Comparison of ENCODE assay signal across 16 mouse cellular contexts in the genomic region with DNA sequence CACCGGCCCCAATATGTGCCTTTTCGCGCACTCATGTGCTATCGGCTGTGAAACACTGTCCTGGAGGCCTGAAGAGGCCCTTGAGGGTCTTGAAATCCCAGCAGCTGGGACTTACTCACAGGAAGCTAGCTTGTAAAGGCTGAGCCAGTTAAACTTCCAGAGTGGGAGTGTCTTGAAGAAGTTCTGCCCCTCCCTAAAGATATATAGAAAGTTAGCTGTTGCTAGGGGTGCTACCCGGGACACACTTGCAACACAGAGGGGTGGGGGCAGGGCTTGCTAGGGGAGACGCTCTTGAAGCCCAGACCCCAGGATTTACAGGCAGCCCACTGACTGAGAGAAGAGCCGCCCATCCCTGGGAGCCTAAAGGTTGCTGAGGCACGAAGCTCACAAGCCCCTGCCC. TPM values are rescaled to one million over a fixed set of nuclear protein-coding genes. Genes with fewer than 3 reads are reported as not detected.
DNase-seq lines count a peak whose midpoint lies in the region; ATAC-seq lines count a peak whose summit lies in the region.
"Had no signal": no experiment of that assay in that cellular context is flagged by ENCODE, and none has a peak within 500 bp of the region (broad histone marks: within the 10 kb centered on the region; RNA-seq: fewer than 3 reads in every experiment).

No protein-coding gene starts in this region.

- DNase-seq in embryonic facial prominence, embryonic 14.5 days (ENCODE audit: low spot score) = peak; percentile 22
- no peak for DNase-seq in embryonic facial prominence, embryonic 10.5 days (ENCODE audit: low spot score)
- no peak for DNase-seq in limb, embryonic 10.5 days (ENCODE audit: low spot score)
- DNase-seq in cerebellum, adult 8-10 months = no peak
- DNase-seq: heart, postnatal 4 days; retina, postnatal 1 day; thymus, postnatal 14 days had no signal

- H3K9me3 ChIP-seq in embryonic facial prominence, embryonic 14.5 days (ENCODE audit: control insufficient read depth, low read length) = no peaks in the 10 kb centered on the region
- H3K9me3 ChIP-seq in embryonic facial prominence, embryonic 10.5 days = no peaks in the 10 kb centered on the region
- no peaks in the 10 kb centered on the region for H3K9me3 ChIP-seq in limb, embryonic 12.5 days
- no peaks in the 10 kb centered on the region for H3K9me3 ChIP-seq in limb, embryonic 10.5 days (replicated peaks)
- no peaks in the 10 kb centered on the region for H3K9me3 ChIP-seq in limb, embryonic 13.5 days
- no peaks in the 10 kb centered on the region for H3K9me3 ChIP-seq in liver, embryonic 16.5 days (replicated peaks; ENCODE audit: control insufficient read depth, low read length)
- H3K9me3 ChIP-seq: midbrain, embryonic 12.5 days; neural tube, embryonic 15.5 days had no signal

- no peak overlapping the region for H3K4me3 ChIP-seq in embryonic facial prominence, embryonic 14.5 days (ENCODE audit: low read depth, low read length)
- H3K4me3 ChIP-seq in embryonic facial prominence, embryonic 10.5 days = no peak overlapping the region
- H3K4me3 ChIP-seq in limb, embryonic 12.5 days (replicated peaks) = no peak overlapping the region
- H3K4me3 ChIP-seq in limb, embryonic 10.5 days = no peak overlapping the region
- no peak overlapping the region for H3K4me3 ChIP-seq in limb, embryonic 13.5 days
- H3K4me3 ChIP-seq in liver, embryonic 16.5 days (ENCODE audit: low read depth, low read length) = no peak overlapping the region
- H3K4me3 ChIP-seq: midbrain, embryonic 12.5 days; neural tube, embryonic 15.5 days had no signal

- WGBS in embryonic facial prominence, embryonic 14.5 days = 50% methylated on average over 8 of the region's 8 CpGs
- WGBS in embryonic facial prominence, embryonic 10.5 days = 57% methylated on average over 8 of the region's 8 CpGs
- 37% methylated on average over 8 of the region's 8 CpGs for WGBS in limb, embryonic 12.5 days
- WGBS in limb, embryonic 10.5 days = 61% methylated on average over 8 of the region's 8 CpGs
- WGBS in limb, embryonic 13.5 days = 30% methylated on average over 8 of the region's 8 CpGs
- 58% methylated on average over 8 of the region's 8 CpGs for WGBS in liver, embryonic 16.5 days (ENCODE audit: insufficient replicate concordance)

- H3K27ac ChIP-seq in embryonic facial prominence, embryonic 14.5 days (replicated peaks; ENCODE audit: low read depth, low read length) = no peak overlapping the region
- no peak overlapping the region for H3K27ac ChIP-seq in embryonic facial prominence, embryonic 10.5 days (replicated peaks)
- H3K27ac ChIP-seq in limb, embryonic 12.5 days = peak overlapping the region; percentile 23; the same call in 1 of the 2 replicates
- H3K27ac ChIP-seq in limb, embryonic 10.5 days = no peak overlapping the region
- H3K27ac ChIP-seq in limb, embryonic 13.5 days = no peak overlapping the region
- peak overlapping the region; percentile 88 for H3K27ac ChIP-seq in liver, embryonic 16.5 days (ENCODE audit: low read length)
- H3K27ac ChIP-seq: macrophage; midbrain, embryonic 12.5 days; neural tube, embryonic 15.5 days had no signal

- H3K9ac ChIP-seq in embryonic facial prominence, embryonic 14.5 days (ENCODE audit: low read depth, low read length) = no peak overlapping the region
- H3K9ac ChIP-seq in limb, embryonic 12.5 days (replicated peaks) = no peak overlapping the region
- H3K9ac ChIP-seq in limb, embryonic 13.5 days = no peak overlapping the region
- peak overlapping the region; percentile 39 for H3K9ac ChIP-seq in liver, embryonic 16.5 days (ENCODE audit: low read depth, low read length)
- H3K9ac ChIP-seq: midbrain, embryonic 12.5 days; neural tube, embryonic 15.5 days had no signal

- no peak for ATAC-seq in embryonic facial prominence, embryonic 14.5 days (ENCODE audit: low read depth)
- ATAC-seq in limb, embryonic 12.5 days (ENCODE audit: insufficient number of reproducible peaks, insufficient read depth, low FRiP score, low TSS enrichment, low read depth) = no peak
- ATAC-seq in limb, embryonic 13.5 days (ENCODE audit: low FRiP score, low read depth) = peak; percentile 81
- no peak for ATAC-seq in liver, embryonic 16.5 days (ENCODE audit: low read depth)
- ATAC-seq in granulocyte monocyte progenitor cell, adult 5-6 weeks (replicated peaks; ENCODE audit: poor library complexity, severe bottlenecking) = no peak
- ATAC-seq: forebrain, embryonic 16.5 days had no signal

- no peaks in the 10 kb centered on the region for H3K36me3 ChIP-seq in embryonic facial prominence, embryonic 14.5 days (ENCODE audit: control insufficient read depth, insufficient read depth, low read length)
- no peaks in the 10 kb centered on the region for H3K36me3 ChIP-seq in embryonic facial prominence, embryonic 10.5 days (replicated peaks)
- no peaks in the 10 kb centered on the region for H3K36me3 ChIP-seq in limb, embryonic 12.5 days
- H3K36me3 ChIP-seq in limb, embryonic 10.5 days = no peaks in the 10 kb centered on the region
- no peaks in the 10 kb centered on the region for H3K36me3 ChIP-seq in limb, embryonic 13.5 days
- no peaks in the 10 kb centered on the region for H3K36me3 ChIP-seq in liver, embryonic 16.5 days (ENCODE audit: control insufficient read depth, insufficient read depth)
- H3K36me3 ChIP-seq: midbrain, embryonic 12.5 days; neural tube, embryonic 15.5 days had no signal

- no peak overlapping the region for H3K4me2 ChIP-seq in embryonic facial prominence, embryonic 14.5 days (ENCODE audit: low read depth, low read length)
- H3K4me2 ChIP-seq in limb, embryonic 12.5 days = no peak overlapping the region; the same call in 1 of the 2 replicates
- no peak overlapping the region for H3K4me2 ChIP-seq in limb, embryonic 13.5 days (replicated peaks)
- peak overlapping the region; percentile 17; the same call in 1 of the 2 replicates for H3K4me2 ChIP-seq in liver, embryonic 16.5 days (ENCODE audit: low read depth, low read length)
- H3K4me2 ChIP-seq: midbrain, embryonic 12.5 days; neural tube, embryonic 15.5 days had no signal

- H3K27me3 ChIP-seq in embryonic facial prominence, embryonic 14.5 days (replicated peaks; ENCODE audit: control insufficient read depth, insufficient read depth, low read length) = no peaks in the 10 kb centered on the region
- peaks cover 12% of the 10 kb centered on the region; the same call in 1 of the 2 replicates for H3K27me3 ChIP-seq in embryonic facial prominence, embryonic 10.5 days (replicated peaks; ENCODE audit: low read depth, poor library complexity, severe bottlenecking)
- H3K27me3 ChIP-seq in limb, embryonic 12.5 days = no peaks in the 10 kb centered on the region
- H3K27me3 ChIP-seq in limb, embryonic 10.5 days (ENCODE audit: low read depth, poor library complexity, severe bottlenecking) = 0 out of 2 replicates have a peak, but pooled peaks cover 11% of the 10 kb centered on the region
- no peaks in the 10 kb centered on the region for H3K27me3 ChIP-seq in limb, embryonic 13.5 days
- H3K27me3 ChIP-seq in liver, embryonic 16.5 days (ENCODE audit: control insufficient read depth, insufficient read depth, low read depth, low read length) = no peaks in the 10 kb centered on the region
- H3K27me3 ChIP-seq: CH12.LX; neural tube, embryonic 15.5 days had no signal

- 0 out of 2 replicates have a peak, but pooled peaks cover 8% of the 10 kb centered on the region for H3K4me1 ChIP-seq in embryonic facial prominence, embryonic 14.5 days (ENCODE audit: control insufficient read depth, insufficient read depth, low read length)
- H3K4me1 ChIP-seq in embryonic facial prominence, embryonic 10.5 days = peaks cover 29% of the 10 kb centered on the region
- peaks cover 25% of the 10 kb centered on the region for H3K4me1 ChIP-seq in limb, embryonic 12.5 days (replicated peaks)
- H3K4me1 ChIP-seq in limb, embryonic 10.5 days = peaks cover 15% of the 10 kb centered on the region
- H3K4me1 ChIP-seq in limb, embryonic 13.5 days = peaks cover 25% of the 10 kb centered on the region
- peaks cover 47% of the 10 kb centered on the region for H3K4me1 ChIP-seq in liver, embryonic 16.5 days (ENCODE audit: control insufficient read depth, low read depth, low read length)

RNA-seq across cellular contexts. Expression of a gene that starts 12.8 kb away (rescaled TPM):
- polyA plus RNA-seq in embryonic facial prominence, embryonic 14.5 days (2014; fragmentation: Nextera tagmentation; extraction: Ambion mirVana) = 97.5 and 100 TPM in 2 replicates
- polyA plus RNA-seq in embryonic facial prominence, embryonic 10.5 days (2016; fragmentation: Nextera tagmentation; extraction: Ambion mirVana) = 207 and 211 TPM in 2 replicates
- polyA plus RNA-seq in limb, embryonic 12.5 days (2016; fragmentation: Nextera tagmentation; extraction: Ambion mirVana) = 191 and 199 TPM in 2 replicates
- polyA plus RNA-seq in limb, embryonic 10.5 days (2016; fragmentation: Nextera tagmentation; extraction: Ambion mirVana) = 208 and 220 TPM in 2 replicates
- 137 and 146 TPM in 2 replicates for polyA plus RNA-seq in limb, embryonic 13.5 days (2015; fragmentation: Nextera tagmentation; extraction: Ambion mirVana)
- 109 and 110 TPM in 2 replicates for polyA plus RNA-seq in liver, embryonic 16.5 days (2015; fragmentation: Nextera tagmentation; extraction: Ambion mirVana)
- 22.3 and 25.8 TPM in 2 replicates for total RNA-seq in granulocyte monocyte progenitor cell, adult 5-6 weeks (2014; fragmentation: Nextera tagmentation)
- 28.2 and 28.9 TPM in 2 replicates for total RNA-seq in granulocyte monocyte progenitor cell, adult 5-6 weeks (2017)

Comparison
In these comparisons a context has a peak if more than half of its experiments do, and no peak if none do; other contexts are left out.
1. H3K27ac ChIP-seq: peak in limb, embryonic 12.5 days (single experiment) and liver, embryonic 16.5 days (single experiment); none in embryonic facial prominence, embryonic 14.5 days (single experiment), embryonic facial prominence, embryonic 10.5 days (single experiment), limb, embryonic 10.5 days (single experiment) and limb, embryonic 13.5 days (single experiment).